ENCODE assay signal across 12 mouse cellular contexts in the genomic region with DNA sequence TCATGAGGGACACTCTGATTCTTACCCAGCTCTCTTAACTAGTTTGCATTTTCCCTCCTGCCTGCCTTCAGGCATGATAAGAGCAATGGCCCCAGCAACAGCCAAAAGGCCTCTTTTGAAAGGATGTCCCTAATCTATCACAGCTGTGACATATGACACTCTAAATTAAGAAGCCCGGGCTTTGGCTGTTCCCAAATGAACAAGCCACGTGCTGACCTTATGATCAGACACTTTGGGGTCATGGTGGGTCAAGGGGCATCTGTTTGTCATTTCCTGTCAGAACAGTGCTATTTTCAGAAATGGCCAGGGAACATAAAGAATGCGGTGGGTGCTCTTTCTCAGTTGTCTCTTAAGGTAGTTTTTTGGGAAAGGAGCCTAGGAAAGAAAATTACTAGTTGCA.
DNase-seq lines count a peak whose midpoint lies in the region; ATAC-seq lines count a peak whose summit lies in the region.
"Had no signal": no experiment of that assay in that cellular context is flagged by ENCODE, and none has a peak within 500 bp of the region (broad histone marks: within the 10 kb centered on the region; RNA-seq: fewer than 3 reads in every experiment).

No protein-coding gene starts in this region.

- no peaks in the 10 kb centered on the region for H3K9me3 ChIP-seq in midbrain, embryonic 10.5 days (replicated peaks)
- H3K9me3 ChIP-seq in midbrain, embryonic 16.5 days (replicated peaks; ENCODE audit: control insufficient read depth, low read length, poor library complexity, severe bottlenecking): no peaks in the 10 kb centered on the region
- H3K9me3 ChIP-seq in heart, embryonic 10.5 days: 0 out of 2 replicates have a peak, but pooled peaks cover 2% of the 10 kb centered on the region
- H3K9me3 ChIP-seq: limb, embryonic 15.5 days; midbrain, embryonic 13.5 days had no signal

- H3K27me3 ChIP-seq in midbrain, embryonic 10.5 days (ENCODE audit: low read depth, poor library complexity, severe bottlenecking): peaks cover 8% of the 10 kb centered on the region; the same call in 1 of the 2 replicates
- H3K27me3 ChIP-seq in midbrain, embryonic 16.5 days (ENCODE audit: control insufficient read depth, insufficient read depth, low read depth, low read length): no peaks in the 10 kb centered on the region
- H3K27me3 ChIP-seq in heart, embryonic 10.5 days (ENCODE audit: insufficient read depth, poor library complexity, severe bottlenecking): no peaks in the 10 kb centered on the region
- H3K27me3 ChIP-seq: limb, embryonic 15.5 days; midbrain, embryonic 13.5 days had no signal

- peaks cover 6% of the 10 kb centered on the region; the same call in 1 of the 2 replicates for H3K4me1 ChIP-seq in midbrain, embryonic 10.5 days
- H3K4me1 ChIP-seq in midbrain, embryonic 16.5 days (ENCODE audit: control insufficient read depth, insufficient read depth, low read length): no peaks in the 10 kb centered on the region
- peaks cover 19% of the 10 kb centered on the region for H3K4me1 ChIP-seq in heart, embryonic 10.5 days
- H3K4me1 ChIP-seq: limb, embryonic 15.5 days; midbrain, embryonic 13.5 days had no signal

- WGBS in midbrain, embryonic 10.5 days: 45% methylated on average over 3 of the region's 3 CpGs
- WGBS in midbrain, embryonic 16.5 days: 48% methylated on average over 3 of the region's 3 CpGs
- WGBS in heart, embryonic 10.5 days: 7% methylated on average over 3 of the region's 3 CpGs

- no peak overlapping the region for H3K9ac ChIP-seq in midbrain, embryonic 16.5 days (ENCODE audit: low read depth, low read length)
- H3K9ac ChIP-seq: limb, embryonic 15.5 days; midbrain, embryonic 13.5 days had no signal

- H3K4me2 ChIP-seq in midbrain, embryonic 16.5 days (ENCODE audit: low read length): no peak overlapping the region
- H3K4me2 ChIP-seq: limb, embryonic 15.5 days; midbrain, embryonic 13.5 days had no signal

- no peak for ATAC-seq in midbrain, embryonic 16.5 days
- ATAC-seq: activated CD4-positive, CD25-positive, alpha-beta regulatory T cell, adult 4 months; midbrain, embryonic 13.5 days had no signal

- H3K27ac ChIP-seq in midbrain, embryonic 10.5 days (replicated peaks): no peak overlapping the region
- H3K27ac ChIP-seq in midbrain, embryonic 16.5 days (ENCODE audit: low read length): no peak overlapping the region
- no peak overlapping the region for H3K27ac ChIP-seq in heart, embryonic 10.5 days
- H3K27ac ChIP-seq: limb, embryonic 15.5 days; midbrain, embryonic 13.5 days had no signal

- DNase-seq in midbrain, embryonic 10.5 days (ENCODE audit: low spot score): peak; percentile 41
- peak; percentile 77 for DNase-seq in heart, embryonic 10.5 days (ENCODE audit: low spot score)
- DNase-seq in kidney, postnatal 14 days: peak; percentile 55
- no peak for DNase-seq in cerebellum, postnatal 14 days
- no peak for DNase-seq in thymus, postnatal 36 days
- DNase-seq in cerebellum, adult 18-20 months: no peak
- DNase-seq: cerebellum, adult 11-12 months; spleen, adult 18-20 months had no signal

- H3K36me3 ChIP-seq in midbrain, embryonic 10.5 days: no peaks in the 10 kb centered on the region
- no peaks in the 10 kb centered on the region for H3K36me3 ChIP-seq in midbrain, embryonic 16.5 days (ENCODE audit: control insufficient read depth, insufficient read depth, low read length)
- no peaks in the 10 kb centered on the region for H3K36me3 ChIP-seq in heart, embryonic 10.5 days
- H3K36me3 ChIP-seq: limb, embryonic 15.5 days; midbrain, embryonic 13.5 days had no signal

- no peak overlapping the region for H3K4me3 ChIP-seq in midbrain, embryonic 10.5 days
- no peak overlapping the region for H3K4me3 ChIP-seq in midbrain, embryonic 16.5 days (ENCODE audit: low read depth, low read length)
- H3K4me3 ChIP-seq in heart, embryonic 10.5 days: no peak overlapping the region
- H3K4me3 ChIP-seq: limb, embryonic 15.5 days; midbrain, embryonic 13.5 days had no signal

Comparison
In these comparisons a context has a peak if more than half of its experiments do, and no peak if none do; other contexts are left out.
1. DNase-seq: peak in midbrain, embryonic 10.5 days (single experiment), heart, embryonic 10.5 days (single experiment) and kidney, postnatal 14 days (single experiment); none in cerebellum, postnatal 14 days (0 of 2), thymus, postnatal 36 days (0 of 2) and cerebellum, adult 18-20 months (0 of 2).